Mouse (Mus musculus): ENCODE measurements around the gene Klhl41. TPM values are rescaled to one million over a fixed set of nuclear protein-coding genes. Genes with fewer than 3 reads are reported as not detected.
"Not testable (repeated sequence)": the region's sequence is repeated elsewhere in the genome, so short reads cannot be mapped to it uniquely, and the experiment has no call there.

Gene Klhl41
- polyA plus RNA-seq (2015; fragmentation: Nextera tagmentation; extraction: Ambion mirVana), result 0.31 and 0.35 TPM in 2 replicates

- H3K9me3 ChIP-seq, result no peaks in the 10 kb centered on the region
- H3K4me1 ChIP-seq (replicated peaks), result no peaks in the 10 kb centered on the region
- no peak within 1 kb of the TSS for H3K4me3 ChIP-seq
- peaks cover 27% of the 10 kb centered on the region for H3K36me3 ChIP-seq
- WGBS, result 84% methylated on average over 9 of the region's 9 CpGs
- no peaks in the 10 kb centered on the region for H3K27me3 ChIP-seq
- no peak within 1 kb of the TSS for H3K27ac ChIP-seq (replicated peaks)
- no peak within 1 kb of the TSS for H3K4me2 ChIP-seq
- no peak for ATAC-seq (ENCODE audit: low FRiP score, low read depth)
- H3K9ac ChIP-seq, result no peak within 1 kb of the TSS
These were observed at the start of gene Klhl41 for GRCm38 (mm10) chr2:69669853-69670252. TSS of gene Klhl41 (plus strand) at chr2:69670120.

GRCm38 (mm10) chr2:69629215-69629614 lies 40.7 kb upstream of the Klhl41 start:
- H3K4me2 ChIP-seq, result peak overlapping the region; percentile 27; the same call in 1 of the 2 replicates
- H3K27me3 ChIP-seq, result no peaks in the 10 kb centered on the region
- 70% methylated on average over 17 of the region's 17 CpGs for WGBS
- no peak overlapping the region for H3K4me3 ChIP-seq
- no peak overlapping the region for H3K27ac ChIP-seq (replicated peaks)
- no peaks in the 10 kb centered on the region for H3K9me3 ChIP-seq
- no peaks in the 10 kb centered on the region for H3K36me3 ChIP-seq
- no peak overlapping the region for H3K9ac ChIP-seq
- ATAC-seq (ENCODE audit: low FRiP score, low read depth), result no peak
- no peaks in the 10 kb centered on the region for H3K4me1 ChIP-seq (replicated peaks)

DNA sequence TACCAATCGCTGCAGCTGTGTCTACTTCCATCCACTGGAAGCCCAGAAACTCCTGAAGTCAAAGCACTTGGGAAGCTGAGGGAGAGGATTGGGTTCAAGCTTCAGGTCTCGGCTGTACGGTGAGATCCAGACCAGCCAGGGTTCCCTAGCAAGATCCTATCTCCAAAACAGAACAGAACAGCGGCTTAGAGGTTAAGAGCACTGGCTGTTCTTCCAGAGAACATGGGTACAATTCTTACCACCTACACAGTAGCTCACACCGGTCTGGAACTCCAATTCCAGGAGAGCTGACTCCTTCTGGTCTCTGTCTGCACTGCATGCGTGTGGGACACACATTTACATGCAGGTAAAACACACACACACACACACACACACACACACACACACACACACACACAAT lies 40.0 kb upstream of the Klhl41 start:
- no peaks in the 10 kb centered on the region for H3K36me3 ChIP-seq
- no peaks in the 10 kb centered on the region for H3K4me1 ChIP-seq (replicated peaks)
- no peaks in the 10 kb centered on the region for H3K27me3 ChIP-seq
- 86% methylated on average over 6 of the region's 6 CpGs for WGBS
- no peak for ATAC-seq (ENCODE audit: low FRiP score, low read depth)
- no peak overlapping the region for H3K4me2 ChIP-seq
- H3K27ac ChIP-seq (replicated peaks), result no peak overlapping the region
- H3K9me3 ChIP-seq, result no peaks in the 10 kb centered on the region
- H3K4me3 ChIP-seq, result no peak overlapping the region
- H3K9ac ChIP-seq, result no peak overlapping the region

GRCm38 (mm10) chr2:69630792-69631191 lies 39.1 kb upstream of the Klhl41 start:
- peaks cover 3% of the 10 kb centered on the region; the same call in 1 of the 2 replicates for H3K4me1 ChIP-seq (replicated peaks)
- no peaks in the 10 kb centered on the region for H3K9me3 ChIP-seq
- no peaks in the 10 kb centered on the region for H3K27me3 ChIP-seq
- no peaks in the 10 kb centered on the region for H3K36me3 ChIP-seq
- no peak overlapping the region for H3K27ac ChIP-seq (replicated peaks)
- no peak overlapping the region for H3K4me2 ChIP-seq
- no peak for ATAC-seq (ENCODE audit: low FRiP score, low read depth)
- no peak overlapping the region for H3K4me3 ChIP-seq
- no peak overlapping the region for H3K9ac ChIP-seq
- 95% methylated on average over 5 of the region's 5 CpGs for WGBS

GRCm38 (mm10) chr2:69631449-69631848 lies 38.5 kb upstream of the Klhl41 start:
- Histone ChIP-seq H3K9ac (no peak overlapping the region), H3K4me2 (no peak overlapping the region), H3K4me3 (no peak overlapping the region), H3K27me3 (no peaks in the 10 kb centered on the region), H3K4me1 (replicated peaks) (peaks cover 3% of the 10 kb centered on the region; the same call in 1 of the 2 replicates), H3K27ac (replicated peaks) (no peak overlapping the region), H3K36me3 (no peaks in the 10 kb centered on the region), H3K9me3 (no peaks in the 10 kb centered on the region)
- 82% methylated on average over 2 of the region's 2 CpGs for WGBS
- no peak for ATAC-seq (ENCODE audit: low FRiP score, low read depth)

- Histone ChIP-seq H3K4me2 (peak overlapping the region; percentile 55), H3K4me1 (replicated peaks) (peaks cover 3% of the 10 kb centered on the region; the same call in 1 of the 2 replicates), H3K4me3 (peak overlapping the region; percentile 32), H3K9me3 (no peaks in the 10 kb centered on the region), H3K9ac (no peak overlapping the region), H3K27me3 (no peaks in the 10 kb centered on the region), H3K36me3 (no peaks in the 10 kb centered on the region), H3K27ac (replicated peaks) (no peak overlapping the region)
- 6% methylated on average over 11 of the region's 11 CpGs for WGBS
- no peak; the same call in 1 of the 2 replicates for ATAC-seq (ENCODE audit: low FRiP score, low read depth)
These were observed 34.7 kb upstream of the Klhl41 start for GRCm38 (mm10) chr2:69635064-69635701.

DNA sequence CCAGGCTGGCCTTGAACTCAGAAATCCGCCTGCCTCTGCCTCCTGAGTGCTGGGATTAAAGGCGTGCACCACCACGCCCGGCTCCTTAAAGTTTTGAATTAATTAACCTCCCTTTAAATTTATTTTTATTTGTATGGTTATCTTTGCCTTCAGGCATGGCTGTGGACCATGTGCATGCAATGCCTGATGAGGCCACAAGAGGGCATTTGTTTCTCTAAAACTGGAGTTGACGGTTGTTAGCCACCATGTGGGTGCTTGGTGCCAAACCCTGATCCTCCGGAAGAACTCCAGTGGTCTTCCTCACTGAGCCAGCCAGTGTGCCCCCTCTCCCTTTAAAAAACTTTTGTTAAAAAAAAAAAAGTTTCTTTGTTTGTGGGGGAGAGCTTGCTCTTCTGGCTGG lies 34.1 kb upstream of the Klhl41 start:
- Histone ChIP-seq H3K36me3 (no peaks in the 10 kb centered on the region), H3K27me3 (no peaks in the 10 kb centered on the region), H3K4me3 (no peak overlapping the region), H3K4me2 (no peak overlapping the region), H3K27ac (replicated peaks) (no peak overlapping the region), H3K4me1 (replicated peaks) (peaks cover 3% of the 10 kb centered on the region; the same call in 1 of the 2 replicates), H3K9me3 (no peaks in the 10 kb centered on the region), H3K9ac (no peak overlapping the region)
- ATAC-seq (ENCODE audit: low FRiP score, low read depth), result no peak
- WGBS, result 79% methylated on average over 6 of the region's 6 CpGs

GRCm38 (mm10) chr2:69637989-69638388 lies 31.9 kb upstream of the Klhl41 start:
- ATAC-seq (ENCODE audit: low FRiP score, low read depth); H3K27me3 ChIP-seq; H3K4me2 ChIP-seq; H3K4me3 ChIP-seq; H3K36me3 ChIP-seq; H3K4me1 ChIP-seq (replicated peaks); H3K27ac ChIP-seq (replicated peaks); H3K9me3 ChIP-seq; H3K9ac ChIP-seq: not testable (repeated sequence)
- WGBS, result 75% methylated on average over 7 of the region's 7 CpGs

DNA sequence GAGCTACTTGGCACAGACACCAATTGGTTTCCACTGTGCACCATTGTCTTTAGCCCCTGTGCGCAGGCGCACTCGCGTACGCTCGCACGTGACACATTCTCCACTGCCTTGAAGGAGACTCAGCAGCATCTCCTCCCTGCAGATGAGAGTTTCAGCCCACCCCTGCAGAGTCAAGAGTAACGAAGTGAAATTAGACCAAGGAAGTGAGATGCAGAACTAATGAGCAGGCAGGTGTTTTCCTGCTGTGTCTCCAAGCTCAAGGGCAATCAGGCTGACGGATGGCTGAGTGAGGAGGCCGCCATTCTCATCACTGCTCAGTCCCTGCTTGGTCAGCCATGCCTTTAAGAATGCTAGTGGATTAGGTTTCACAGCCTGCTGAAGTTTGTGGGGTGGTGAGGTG lies 29.8 kb upstream of the Klhl41 start:
- Histone ChIP-seq H3K9ac (no peak overlapping the region), H3K27ac (replicated peaks) (no peak overlapping the region), H3K4me1 (replicated peaks) (peaks cover 3% of the 10 kb centered on the region; the same call in 1 of the 2 replicates), H3K27me3 (no peaks in the 10 kb centered on the region), H3K9me3 (no peaks in the 10 kb centered on the region), H3K4me3 (no peak overlapping the region), H3K4me2 (peak overlapping the region; percentile 34; the same call in 1 of the 2 replicates), H3K36me3 (no peaks in the 10 kb centered on the region)
- 56% methylated on average over 10 of the region's 10 CpGs for WGBS
- ATAC-seq (ENCODE audit: low FRiP score, low read depth), result peak; percentile 81

- Histone ChIP-seq H3K4me3 (no peak overlapping the region), H3K36me3 (no peaks in the 10 kb centered on the region), H3K27me3 (no peaks in the 10 kb centered on the region), H3K9me3 (no peaks in the 10 kb centered on the region), H3K27ac (replicated peaks) (no peak overlapping the region), H3K9ac (no peak overlapping the region), H3K4me2 (no peak overlapping the region), H3K4me1 (replicated peaks) (peaks cover 9% of the 10 kb centered on the region)
- no peak for ATAC-seq (ENCODE audit: low FRiP score, low read depth)
- 94% methylated on average over 11 of the region's 11 CpGs for WGBS
These were observed 24.8 kb upstream of the Klhl41 start for GRCm38 (mm10) chr2:69644968-69645617.

DNA sequence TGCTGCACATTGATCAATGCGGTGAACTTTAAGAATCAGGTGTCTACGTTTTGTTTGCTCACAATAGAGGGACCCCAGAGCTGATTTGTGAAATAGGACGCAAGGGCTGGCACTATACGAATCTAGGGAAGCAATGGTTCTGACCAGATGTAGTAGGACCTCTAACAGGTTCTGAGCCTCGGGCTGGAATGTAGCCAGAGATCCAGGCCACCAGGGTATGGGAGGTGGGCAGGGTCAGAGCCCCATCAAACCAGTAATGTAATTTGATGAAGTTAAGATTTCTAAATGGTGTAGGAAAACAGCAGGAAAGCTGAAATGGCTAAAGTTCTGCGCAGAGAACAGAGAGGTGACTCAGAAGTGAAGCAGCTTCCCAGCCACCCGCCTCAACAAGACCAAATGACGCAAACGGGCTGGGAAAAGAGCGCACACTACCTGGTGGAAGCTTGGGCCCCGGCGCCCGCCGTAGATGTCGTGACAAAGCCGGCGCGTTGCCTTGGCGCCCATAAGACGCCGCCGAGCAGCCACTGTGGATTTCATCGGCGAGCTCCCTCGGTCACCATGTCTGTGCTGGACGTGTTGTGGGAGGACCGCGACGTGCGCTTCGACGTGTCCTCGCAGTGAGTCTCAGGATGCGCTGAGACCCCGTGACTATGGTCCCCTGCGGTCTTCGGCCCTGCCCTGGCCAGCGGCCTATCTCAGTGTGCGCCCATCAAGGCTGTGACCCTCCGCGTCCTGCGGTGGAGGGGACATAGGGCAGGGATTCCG lies 23.0 kb upstream of the Klhl41 start, which contains the start of gene Bbs5:
Gene Bbs5 (plus strand): TSS at position 446 of the 765 bp plus-strand sequence.
- H3K27me3 ChIP-seq, result no peaks in the 10 kb centered on the region
- peaks cover 9% of the 10 kb centered on the region for H3K4me1 ChIP-seq (replicated peaks)
- 2% methylated on average over 43 of the region's 43 CpGs for WGBS

DNA sequence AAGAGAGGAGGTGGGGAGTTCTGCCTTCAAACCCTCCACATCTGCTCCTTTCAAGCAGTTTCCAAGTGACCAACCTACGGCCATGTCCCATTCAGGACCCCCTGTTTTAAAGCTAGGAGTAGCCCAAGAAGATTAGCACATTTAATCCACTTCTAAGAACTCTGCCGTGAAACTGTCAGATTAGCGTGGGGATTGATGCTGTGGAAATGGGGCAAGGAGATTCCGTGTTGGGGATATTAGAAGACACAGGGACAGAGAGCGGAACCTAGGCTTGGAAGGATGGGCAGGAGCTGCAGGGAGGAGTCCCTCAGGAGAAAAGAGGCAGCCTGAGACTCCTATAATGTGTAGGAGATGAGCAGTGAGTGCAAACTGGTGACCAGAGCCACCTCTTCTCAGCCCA lies 20.2 kb upstream of the Klhl41 start:
- no peak overlapping the region for H3K27ac ChIP-seq (replicated peaks)
- H3K9ac ChIP-seq, result no peak overlapping the region
- no peak for ATAC-seq (ENCODE audit: low FRiP score, low read depth)
- WGBS, result 90% methylated on average over 5 of the region's 5 CpGs
- H3K27me3 ChIP-seq, result no peaks in the 10 kb centered on the region
- no peak overlapping the region for H3K4me3 ChIP-seq
- H3K4me2 ChIP-seq, result no peak overlapping the region
- H3K4me1 ChIP-seq (replicated peaks), result peaks cover 9% of the 10 kb centered on the region
- H3K36me3 ChIP-seq, result peaks cover 8% of the 10 kb centered on the region
- no peaks in the 10 kb centered on the region for H3K9me3 ChIP-seq

More for the DNA sequence above, 23.0 kb upstream of the Klhl41 start, which contains the start of gene Bbs5:
- H3K36me3 ChIP-seq, result no peaks in the 10 kb centered on the region; the same call in 1 of the 2 replicates
- no peaks in the 10 kb centered on the region for H3K9me3 ChIP-seq
- peak within 1 kb of the TSS; percentile 88 for H3K4me3 ChIP-seq
- peak within 1 kb of the TSS; percentile 83 for H3K9ac ChIP-seq
- ATAC-seq (ENCODE audit: low FRiP score, low read depth), result peak; percentile 95
- peak within 1 kb of the TSS; percentile 42 for H3K27ac ChIP-seq (replicated peaks)
- peak within 1 kb of the TSS; percentile 65 for H3K4me2 ChIP-seq
